Mouse (Mus musculus) heart, postnatal 25 days (tissue): ENCODE measurements around the gene Scamp1. TPM values are rescaled to one million over a fixed set of nuclear protein-coding genes. Genes with fewer than 3 reads are reported as not detected.
A peak's percentile ranks its signal among the peaks of the same experiment; 100 is the strongest.
"Not testable (repeated sequence)": the region's sequence is repeated elsewhere in the genome, so short reads cannot be mapped to it uniquely, and the experiment has no call there.

Experiments
- DNase-seq: peaks from one replicate; pipeline ENCODE4 v3.0.0; 2022; ENCODE audit warnings: low spot score
- intact Hi-C: fragments of 180-260 bp; cut with DNase I; formaldehyde crosslinking; loops from one replicate; pipeline ENCODE4 v1.15.1; 2025
- total RNA-seq, 2 experiments: library from RNA; stranded (reverse); gene quantifications; 2 replicates each; pipeline ENCODE4 v1.2.3; 2021

Scamp1 gene
- total RNA-seq = 10 to 100 TPM; 27.3 to 34.0 TPM

DNA sequence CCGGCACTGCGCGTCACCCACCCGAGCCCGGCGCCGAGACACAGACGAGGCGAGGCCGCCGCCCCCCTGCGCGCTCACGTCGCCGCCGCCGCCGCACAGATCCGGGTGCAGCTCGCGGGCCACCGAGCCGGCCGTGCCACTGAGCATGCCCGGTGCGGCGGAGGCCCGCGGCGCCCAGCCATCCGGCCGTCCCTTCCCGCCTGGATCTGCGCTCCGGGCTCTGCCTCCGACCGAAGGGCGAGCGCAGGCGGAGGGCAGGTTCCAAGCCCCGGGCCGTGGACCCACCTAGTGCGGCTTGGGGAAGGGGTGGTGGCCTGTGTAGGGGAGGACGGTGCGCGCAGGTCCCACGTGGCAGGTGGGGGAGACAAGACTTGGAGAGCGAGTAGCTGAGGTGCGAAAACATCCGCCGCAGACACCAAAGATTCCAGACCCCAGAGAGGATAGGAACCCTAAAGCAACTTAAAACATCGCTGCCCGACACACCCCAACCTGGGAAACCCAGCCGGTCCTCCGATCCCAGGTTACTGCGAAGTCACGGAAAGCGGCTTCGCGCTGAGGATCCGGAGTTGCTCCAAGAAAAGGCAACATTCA, at the start of gene Scamp1:
TSS of gene Scamp1 (minus strand) at position 577 of the 591 bp plus-strand sequence.
- intact Hi-C loops = no loop called here

DNA sequence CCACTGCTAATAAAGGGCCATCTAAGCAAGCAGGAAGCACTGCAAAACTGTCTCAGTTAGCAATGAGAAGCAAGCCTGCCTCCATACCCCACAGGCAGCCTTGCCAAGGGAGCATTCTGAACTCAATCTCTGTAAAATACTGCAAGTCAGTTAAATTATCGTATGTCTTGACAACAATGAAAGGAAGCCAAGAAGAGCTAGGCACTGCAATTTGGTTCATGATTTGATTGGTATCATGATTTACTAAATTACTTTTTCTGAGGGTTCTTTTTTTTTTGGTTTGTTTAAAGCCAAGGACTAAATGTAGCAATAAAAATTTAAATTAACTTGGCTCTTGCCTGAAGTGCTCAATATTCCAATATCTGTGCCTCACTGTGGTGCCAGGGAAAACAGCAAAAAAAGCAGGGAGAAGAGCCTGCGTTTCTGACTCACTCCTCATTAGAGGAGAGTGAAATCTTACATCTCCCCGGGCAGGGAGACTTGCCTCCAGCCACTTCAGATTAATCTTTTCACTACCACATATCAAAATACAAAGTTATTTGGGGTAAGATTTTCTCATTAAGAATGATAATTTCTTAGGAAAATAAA, 44.8 kb upstream of the Scamp1 start:
- intact Hi-C loops = no loop called here
- DNase-seq = no peak

More for the DNA sequence above, at the start of gene Scamp1:
- DNase-seq = peak; percentile 80

DNA sequence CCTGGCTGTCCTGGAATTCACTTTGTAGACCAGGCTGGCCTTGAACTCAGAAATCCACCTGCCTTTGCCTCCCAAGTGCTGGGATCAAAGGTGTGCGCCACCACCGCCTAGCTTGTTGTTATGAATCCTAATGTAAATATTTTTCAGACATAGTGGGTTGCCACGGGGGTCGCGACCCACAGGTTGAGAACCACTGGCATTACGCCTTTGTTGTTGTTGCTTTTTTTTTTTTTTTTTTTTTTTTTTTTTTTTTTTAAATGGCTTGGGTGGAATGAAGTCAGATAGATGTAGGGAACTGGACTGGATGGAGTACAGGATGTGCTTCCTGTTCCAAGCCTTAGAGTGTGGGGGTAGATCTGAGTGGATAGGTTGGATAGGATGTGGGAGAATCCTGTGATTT, 43.3 kb upstream of the Scamp1 start:
- intact Hi-C loops, DNase-seq: not testable (repeated sequence)

DNA sequence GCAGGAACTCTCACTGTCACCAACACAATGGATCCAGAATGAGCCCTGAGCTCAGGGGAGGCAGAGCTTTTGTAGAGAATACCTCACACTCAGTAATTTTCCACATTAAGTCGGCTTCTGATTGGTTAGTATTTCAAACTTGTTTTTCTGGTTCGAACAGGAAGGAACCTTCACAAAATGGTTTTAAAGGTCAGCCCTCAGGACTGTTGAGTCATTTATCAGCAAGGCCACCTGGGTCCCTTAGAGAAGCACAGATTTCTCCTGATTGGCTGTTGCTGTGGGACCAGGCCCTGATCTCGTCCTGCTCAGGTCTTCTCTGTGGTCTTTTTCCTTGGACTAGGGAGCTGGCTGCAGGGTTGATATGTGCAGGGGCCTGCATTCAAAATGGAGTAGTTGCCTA, 42.4 kb upstream of the Scamp1 start:
- DNase-seq = no peak

GRCm38 (mm10) chr13:94322475-94322874, 36.8 kb upstream of the Scamp1 start:
- no peak for DNase-seq
- intact Hi-C loops = no loop called here

More for the DNA sequence above, 42.4 kb upstream of the Scamp1 start:
- intact Hi-C loops = no loop called here

DNA sequence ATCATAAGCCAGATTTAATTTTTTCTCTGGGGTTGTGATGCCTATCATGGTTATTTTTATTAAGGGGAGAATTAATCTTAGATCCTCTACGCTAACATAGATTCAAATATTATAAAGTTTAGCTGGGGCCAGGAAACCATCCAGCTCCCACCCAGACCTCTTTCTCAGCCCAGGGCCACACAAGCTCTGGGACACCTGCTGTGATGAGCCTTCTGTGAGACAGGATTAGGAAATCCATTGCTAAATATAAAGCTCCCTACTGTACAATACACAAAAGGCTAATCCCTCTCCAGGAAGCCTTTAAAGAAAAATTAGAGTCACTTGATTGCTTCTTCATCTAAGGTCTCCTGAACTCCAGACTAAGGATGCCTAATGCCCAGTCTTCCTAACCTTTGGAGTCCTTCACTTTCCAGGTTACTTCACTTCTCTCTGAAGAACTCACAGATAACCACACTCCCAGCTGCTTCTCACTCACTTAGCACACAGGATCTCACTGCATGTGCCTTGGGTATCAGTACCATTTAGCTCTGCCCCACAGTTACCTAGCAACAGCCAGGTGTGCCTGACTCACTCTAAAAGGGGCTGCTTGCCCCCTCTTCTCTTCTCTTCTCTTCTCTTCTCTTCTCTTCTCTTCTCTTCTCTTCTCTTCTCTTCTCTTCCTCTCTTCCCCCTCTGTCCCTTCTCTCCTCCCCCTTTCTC, 35.6 kb upstream of the Scamp1 start:
- DNase-seq = no peak
- intact Hi-C loops = no loop called here

DNA sequence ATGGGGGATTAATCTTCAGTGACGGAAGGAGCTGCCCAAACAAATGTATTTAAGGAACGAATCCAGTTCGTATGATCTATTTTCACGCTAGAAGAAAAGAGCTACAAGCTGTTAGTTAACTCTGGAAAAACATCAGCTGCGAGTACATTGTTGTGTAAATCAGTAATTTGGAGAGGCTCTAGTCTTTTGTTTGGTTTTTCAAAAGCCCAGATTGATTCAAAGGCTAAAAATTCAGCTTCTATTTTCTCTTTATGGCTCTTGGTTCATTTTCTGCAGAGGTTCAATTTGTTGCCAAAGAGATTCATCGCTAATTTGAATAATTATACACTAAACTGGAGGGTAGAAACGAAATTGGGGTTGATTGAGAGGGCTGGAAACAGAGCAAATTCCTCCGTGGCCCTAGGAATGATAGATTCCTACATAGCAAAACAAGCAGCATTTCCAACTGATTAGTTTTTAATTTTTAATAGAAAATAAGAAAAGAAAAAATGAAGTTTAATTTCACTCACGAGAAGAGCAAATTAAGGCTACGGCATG, 31.4 kb upstream of the Scamp1 start:
- no peak for DNase-seq
- intact Hi-C loops = no loop called here

DNA sequence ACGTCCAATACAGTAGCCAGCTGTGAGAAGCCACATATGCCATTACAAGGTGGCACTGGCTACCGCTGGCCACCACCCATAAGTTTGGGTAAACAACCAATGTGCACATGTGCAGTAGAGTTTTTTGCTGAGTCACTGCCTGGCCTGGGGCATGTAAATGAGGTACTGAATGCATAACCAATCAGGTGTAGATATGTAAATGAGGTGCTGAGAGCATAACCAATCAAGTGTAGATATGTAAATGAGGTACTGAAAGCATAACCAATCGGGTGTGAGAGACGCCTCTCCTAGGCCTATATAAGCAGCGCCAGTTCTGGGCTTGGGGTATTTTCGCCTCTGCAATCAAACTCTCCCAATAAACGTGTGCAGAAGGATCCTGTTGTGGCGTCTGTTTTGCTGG, 27.2 kb upstream of the Scamp1 start:
- DNase-seq, intact Hi-C loops: not testable (repeated sequence)

GRCm38 (mm10) chr13:94308279-94308678, 22.6 kb upstream of the Scamp1 start:
- intact Hi-C loops = no loop called here
- no peak for DNase-seq

- no peak for DNase-seq
- intact Hi-C loops = no loop called here
Measured at GRCm38 (mm10) chr13:94307531-94307930, 21.9 kb upstream of the Scamp1 start.

DNA sequence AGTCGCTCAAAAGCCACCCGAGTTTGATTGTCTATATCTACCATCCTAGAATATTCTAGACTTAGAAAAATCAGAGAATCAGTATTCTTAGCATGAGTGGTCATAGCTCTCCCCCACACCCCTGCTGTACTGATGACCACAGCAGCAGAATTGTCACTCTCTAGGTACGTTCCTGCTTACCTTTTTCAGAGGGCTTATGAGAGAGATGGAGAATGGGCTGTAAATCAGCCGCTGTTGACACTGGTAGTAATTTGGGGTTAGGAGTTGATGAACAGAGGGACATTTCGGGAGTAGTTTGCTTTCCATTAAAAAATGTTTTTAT, 21.3 kb upstream of the Scamp1 start:
- intact Hi-C loops = no loop called here
- DNase-seq = no peak

DNA sequence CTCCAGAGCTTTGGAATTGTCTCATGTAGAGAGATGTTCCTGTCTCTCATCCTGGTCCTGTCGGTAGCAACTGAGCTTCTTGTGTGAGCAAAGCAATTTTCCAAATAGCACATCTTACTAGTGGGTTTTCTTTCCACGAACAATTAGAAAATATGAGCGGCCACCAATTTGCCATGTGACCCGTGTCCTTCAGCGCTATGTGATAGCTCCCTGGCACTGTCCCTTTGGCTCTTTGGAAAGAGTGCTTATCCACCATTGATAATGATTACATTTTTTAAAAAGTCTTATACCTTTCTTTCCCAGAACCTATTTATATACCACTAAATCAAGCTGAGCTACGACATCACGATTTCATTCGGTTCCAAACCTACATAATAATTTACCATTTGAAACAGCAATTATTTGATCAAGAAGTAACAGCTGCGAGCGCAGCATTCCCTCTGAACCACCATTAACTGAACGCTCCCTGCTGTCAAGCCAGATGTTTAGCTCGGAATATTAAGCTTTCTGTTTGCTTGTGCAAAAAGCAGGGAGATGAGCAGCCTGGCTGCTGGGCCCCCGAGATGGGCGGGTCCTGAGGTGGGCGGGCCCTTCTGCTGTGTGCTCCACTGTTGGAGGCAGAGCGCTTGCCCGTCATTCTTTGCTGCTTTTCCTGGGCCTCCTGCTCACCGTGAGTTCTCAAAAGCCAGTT, 20.8 kb upstream of the Scamp1 start:
- DNase-seq = no peak
- intact Hi-C loops = no loop called here

DNA sequence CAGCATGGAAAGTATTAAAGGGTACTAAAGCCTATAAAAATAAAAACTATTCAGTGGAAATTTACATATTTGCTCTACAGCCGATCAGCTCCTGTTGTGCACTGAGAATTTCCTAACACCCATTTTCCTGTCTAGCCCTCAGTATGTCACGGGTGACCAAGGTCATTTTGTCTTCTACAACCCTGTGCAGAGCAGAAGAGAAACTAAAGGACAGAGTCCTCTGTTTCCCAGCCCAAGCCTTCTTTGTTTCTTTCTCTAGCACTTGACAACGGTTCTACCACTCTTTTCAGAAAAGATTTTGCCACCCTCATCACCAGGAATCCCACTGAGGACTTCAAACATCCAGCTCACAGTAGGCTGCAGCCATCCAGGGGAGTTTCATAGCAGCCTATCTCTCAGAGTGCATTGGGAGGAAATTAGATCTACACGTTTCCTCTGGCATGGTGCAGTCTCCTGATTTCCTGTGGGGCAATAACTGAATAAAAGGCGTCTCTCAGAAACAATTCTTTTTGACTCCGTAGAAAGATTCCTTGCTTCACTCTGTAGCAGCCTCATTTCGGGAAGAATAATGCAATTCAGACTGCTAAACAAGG, 15.4 kb upstream of the Scamp1 start:
- no peak for DNase-seq
- intact Hi-C loops = no loop called here

DNA sequence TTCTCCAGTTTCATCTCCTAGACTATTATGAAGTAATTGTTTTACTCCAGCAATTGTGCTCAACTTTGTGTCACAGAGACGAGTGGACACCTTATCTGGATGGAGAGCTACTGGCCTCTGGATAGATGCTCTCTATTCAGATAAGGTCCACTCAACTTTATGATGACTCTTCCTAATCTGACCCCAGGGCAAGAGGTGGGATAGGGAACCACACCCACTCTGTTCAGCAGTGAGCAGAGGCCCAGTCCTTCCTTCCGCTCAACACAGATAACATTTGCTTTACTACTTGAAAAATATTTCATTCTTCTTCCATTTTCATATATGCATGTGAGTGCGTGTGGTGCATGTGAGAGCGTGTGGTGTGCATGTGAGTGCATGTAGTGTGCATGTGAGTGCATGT, 14.6 kb upstream of the Scamp1 start:
- intact Hi-C loops = no loop called here
- DNase-seq = no peak

GRCm38 (mm10) chr13:94298401-94298800, 12.7 kb upstream of the Scamp1 start:
- intact Hi-C loops = no loop called here
- DNase-seq = peak; percentile 23

DNA sequence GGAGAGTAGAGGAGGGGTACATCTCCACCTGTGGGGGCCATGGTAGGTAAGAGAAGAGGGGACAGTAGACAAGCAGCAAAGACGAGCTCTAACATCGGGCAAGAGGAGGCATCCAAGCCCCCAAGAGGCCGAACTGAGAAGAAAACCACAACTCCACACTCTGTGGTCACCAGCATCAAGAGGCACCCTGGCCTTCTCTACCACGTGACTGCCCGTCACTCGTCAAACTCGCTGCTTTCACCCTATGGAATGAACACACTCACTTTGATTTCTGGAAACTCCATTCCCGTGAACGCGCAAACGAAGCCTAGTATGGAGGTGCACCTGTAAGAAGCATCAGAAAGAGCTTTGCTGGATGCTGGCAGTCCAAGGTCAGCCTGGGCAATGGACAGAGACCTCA, 10.7 kb upstream of the Scamp1 start:
- no peak for DNase-seq
- intact Hi-C loops = no loop called here

DNA sequence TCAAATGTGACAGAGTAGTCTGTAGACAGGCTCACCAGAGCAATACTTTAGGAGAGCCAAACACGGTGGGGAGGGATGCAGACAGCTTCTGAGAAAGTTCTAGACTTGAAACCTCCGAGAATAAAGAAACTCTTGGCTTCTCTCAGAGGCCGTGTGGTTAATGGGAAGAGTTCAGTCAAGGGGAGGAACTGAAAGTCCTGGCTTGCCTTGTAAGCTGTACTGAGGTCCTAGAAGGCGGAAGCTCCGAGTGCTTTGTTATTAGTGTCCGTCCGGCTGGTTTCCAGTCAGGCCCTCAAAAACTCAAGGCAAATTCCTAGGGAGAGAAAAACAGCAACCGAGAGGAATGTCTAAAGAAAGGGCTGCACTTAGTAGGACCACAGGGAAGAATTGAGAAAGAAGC, 10.3 kb upstream of the Scamp1 start:
- no peak for DNase-seq
- intact Hi-C loops = no loop called here

GRCm38 (mm10) chr13:94294886-94295285, 9.2 kb upstream of the Scamp1 start:
- intact Hi-C loops = no loop called here
- DNase-seq = no peak

DNA sequence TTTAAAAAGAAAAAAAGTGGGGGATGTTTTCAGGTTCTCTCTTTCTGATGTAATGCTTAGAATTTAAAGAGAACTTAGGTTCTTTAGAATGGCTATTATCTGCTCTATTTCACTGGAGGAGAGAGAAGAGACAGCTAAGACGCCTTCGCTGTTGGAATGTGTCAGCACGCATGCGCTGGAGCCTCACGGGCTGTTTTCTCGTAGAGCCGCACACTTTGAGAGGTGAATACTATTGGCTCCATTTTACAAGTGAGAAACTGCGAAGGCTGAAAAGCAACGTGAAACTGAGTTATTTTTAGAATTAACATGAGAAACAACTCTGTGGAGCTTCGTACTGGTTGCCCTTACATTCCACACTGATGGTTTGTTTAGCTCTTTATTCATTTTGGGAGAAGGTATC, 8.3 kb upstream of the Scamp1 start:
- DNase-seq = no peak
- intact Hi-C loops = no loop called here

DNA sequence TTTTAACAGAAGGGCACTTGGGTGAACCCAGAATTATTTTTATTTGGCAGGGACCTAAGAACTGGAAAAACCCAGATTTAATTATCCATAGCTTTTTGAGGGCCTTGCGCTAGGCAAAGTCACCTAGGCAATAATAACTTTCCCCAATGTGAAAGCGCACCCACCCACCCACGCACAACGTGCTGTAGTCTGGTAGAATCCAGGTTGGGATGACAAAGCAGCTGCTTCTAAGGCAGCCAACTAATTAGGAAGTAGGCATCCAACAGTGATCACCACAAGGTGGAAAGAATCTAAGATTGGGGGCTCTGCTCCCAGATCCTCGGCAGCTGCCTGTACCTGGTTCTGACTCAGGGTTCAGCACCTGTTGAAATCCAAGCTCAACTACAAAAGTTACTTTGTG, 538 bp upstream of the Scamp1 start:
- intact Hi-C loops = no loop called here
- no peak for DNase-seq
